Mouse (Mus musculus) C2C12 (cell line): ENCODE measurements around the gene Map4k5. TPM values are rescaled to one million over a fixed set of nuclear protein-coding genes. Genes with fewer than 3 reads are reported as not detected.

Experiments used
- H3K27me3 ChIP-seq: one replicate; pipeline ENCODE4 v1.6.1; 2011; ENCODE audit not compliant: control insufficient read depth, insufficient read depth, insufficient read length
- H3K36me3 ChIP-seq: one replicate; pipeline ENCODE4 v1.6.1; 2011; ENCODE audit not compliant: control insufficient read depth, insufficient read depth
- H3K4me3 ChIP-seq: one replicate; pipeline ENCODE4 v1.5.1; 2011; ENCODE audit warnings: mild to moderate bottlenecking, control low read depth; ENCODE audit not compliant: poor library complexity, insufficient read depth, severe bottlenecking
- H3K79me2 ChIP-seq: one replicate; pipeline ENCODE4 v1.6.1; 2011; ENCODE audit not compliant: control insufficient read depth, insufficient read depth
- H3K79me3 ChIP-seq: one replicate; pipeline ENCODE4 v1.6.1; 2011; ENCODE audit warnings: low read depth, control low read depth
- H3ac ChIP-seq: one replicate; pipeline ENCODE3; 2011; ENCODE audit warnings: low read depth; ENCODE audit not compliant: control insufficient read depth, insufficient read length
- CEBPB ChIP-seq: IDR thresholded peaks from one replicate; pipeline ENCODE4 v1.6.1; 2011; ENCODE audit warnings: low read depth, mild to moderate bottlenecking, control low read depth, moderate library complexity
- CTCF ChIP-seq: IDR thresholded peaks from one replicate; pipeline ENCODE4 v1.5.1; 2011; ENCODE audit not compliant: control insufficient read depth, insufficient read depth, insufficient read length
- FOSL1 ChIP-seq: IDR thresholded peaks from one replicate; pipeline ENCODE4 v1.8.0; 2011; ENCODE audit warnings: mild to moderate bottlenecking, low read length; ENCODE audit not compliant: poor library complexity, insufficient read depth, severe bottlenecking
- MAX ChIP-seq: IDR thresholded peaks from one replicate; pipeline ENCODE4 v1.6.1; 2011; ENCODE audit warnings: mild to moderate bottlenecking, control low read depth
- MYOD1 ChIP-seq: IDR thresholded peaks from one replicate; pipeline ENCODE4 v1.6.1; 2011; ENCODE audit warnings: low read depth; ENCODE audit not compliant: control insufficient read depth, insufficient read length
- MYOG ChIP-seq: IDR thresholded peaks from one replicate; pipeline ENCODE4 v1.6.1; 2011; ENCODE audit not compliant: control insufficient read depth, insufficient read length; ENCODE audit errors: extremely low read depth
- USF1 ChIP-seq: IDR thresholded peaks from one replicate; pipeline ENCODE4 v1.6.1; 2011; ENCODE audit warnings: low read depth, mild to moderate bottlenecking, control low read depth, moderate library complexity
- polyA plus RNA-seq: library from polyadenylated mRNA; unstranded; fragments of >200 nt; fragmentation: generic; extraction: Trizol; gene quantifications from one replicate; pipeline ENCODE4 v1.2.1, GENCODE M21; 2012; ENCODE audit warnings: missing spikeins

Map4k5 gene
- polyA plus RNA-seq, 1 experiment, result 8.3 TPM

DNA sequence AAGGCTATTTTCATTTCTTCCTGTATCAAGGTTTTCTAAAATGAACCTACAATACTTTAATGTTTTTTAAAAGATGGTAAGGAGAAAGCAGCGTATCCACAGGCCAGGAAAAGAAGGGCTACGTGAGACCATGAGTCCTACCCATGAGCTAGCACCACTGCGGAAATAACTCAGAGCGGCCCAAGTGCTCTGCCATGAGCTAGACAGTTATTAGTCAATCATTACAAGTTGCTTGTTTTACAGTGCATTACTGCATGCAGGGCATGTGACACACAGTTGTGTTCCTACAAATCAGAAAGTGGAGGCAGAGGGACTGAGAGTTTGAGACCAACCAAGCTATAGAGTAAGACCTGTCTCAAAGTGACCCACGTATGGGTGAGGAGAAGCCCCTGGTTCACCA lies 8.9 kb downstream of the Map4k5 start:
- Histone ChIP-seq H3ac (no peak overlapping the region), H3K79me2 (peaks cover 89% of the 10 kb centered on the region), H3K27me3 (no peaks in the 10 kb centered on the region), H3K4me3 (no peak overlapping the region), H3K79me3 (peaks cover 83% of the 10 kb centered on the region), H3K36me3 (no peaks in the 10 kb centered on the region)
- TF ChIP-seq CEBPB (no peak), MAX (no peak), MYOD1 (no peak), MYOG (no peak), USF1 (no peak), CTCF (no peak), FOSL1 (no peak)

DNA sequence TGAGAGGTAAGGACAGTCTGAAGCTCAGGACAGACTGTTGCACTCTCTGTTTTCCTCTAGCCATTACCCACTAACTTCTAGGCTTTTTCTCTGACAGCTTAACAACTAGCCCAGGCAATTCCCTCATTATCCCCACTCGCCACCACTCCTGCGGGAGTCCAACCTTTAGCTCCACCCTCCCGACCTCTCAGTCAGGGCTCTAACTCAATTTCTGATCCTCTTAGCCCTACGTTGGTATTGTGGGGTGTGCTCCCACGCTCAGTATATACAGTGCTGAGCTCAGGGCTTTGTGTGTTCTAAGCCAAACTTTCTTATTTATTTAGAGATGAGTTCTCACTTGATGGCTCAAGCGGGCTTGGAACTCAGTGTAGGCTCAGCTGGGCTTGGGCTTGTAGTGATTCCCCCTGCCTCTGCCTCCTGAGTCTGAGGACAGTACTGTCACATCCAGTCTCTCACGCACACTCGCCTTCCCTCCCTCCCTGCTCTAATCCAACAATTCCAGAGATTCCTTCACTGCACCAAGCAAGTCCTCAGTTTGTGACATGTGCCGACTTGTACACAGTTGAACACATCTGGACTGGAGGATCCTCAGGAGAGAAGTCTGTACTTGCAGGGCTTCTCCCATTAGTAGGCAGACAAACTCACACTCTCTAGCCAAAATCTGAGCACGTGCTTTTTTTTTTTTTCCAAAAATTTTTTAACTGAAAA lies 11.6 kb downstream of the Map4k5 start:
- peaks cover 77% of the 10 kb centered on the region for H3K79me3 ChIP-seq
- H3K4me3 ChIP-seq, result no peak overlapping the region
- peaks cover 89% of the 10 kb centered on the region for H3K79me2 ChIP-seq
- no peaks in the 10 kb centered on the region for H3K27me3 ChIP-seq
- TF ChIP-seq MYOG, result no peak
- TF ChIP-seq CTCF, result no peak
- TF ChIP-seq CEBPB, result no peak
- TF ChIP-seq MYOD1, result no peak
- TF ChIP-seq FOSL1, result no peak
- no peak for TF ChIP-seq MAX
- no peak for TF ChIP-seq USF1
- no peak overlapping the region for H3ac ChIP-seq
- H3K36me3 ChIP-seq, result no peaks in the 10 kb centered on the region

DNA sequence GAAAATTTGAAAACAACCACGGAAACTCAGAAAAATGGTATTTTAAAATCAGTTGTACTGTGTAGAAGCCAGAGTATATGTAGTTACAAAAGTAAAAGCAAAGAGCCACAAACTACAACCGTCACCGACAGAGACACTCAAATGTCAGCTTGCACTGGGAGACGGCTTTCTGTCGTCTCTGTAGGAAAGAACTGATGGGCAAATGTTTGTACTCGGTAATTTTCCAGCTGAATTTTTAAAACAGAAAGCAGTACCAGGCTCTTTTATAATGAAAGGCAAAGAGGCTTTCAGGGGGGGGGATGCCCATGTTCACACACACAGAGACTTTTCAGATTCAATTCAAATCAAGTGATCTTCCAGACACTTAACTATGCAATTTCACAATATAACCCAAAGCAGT lies 13.3 kb downstream of the Map4k5 start:
- Histone ChIP-seq H3K36me3 (no peaks in the 10 kb centered on the region), H3ac (no peak overlapping the region), H3K79me3 (peaks cover 84% of the 10 kb centered on the region), H3K27me3 (no peaks in the 10 kb centered on the region), H3K4me3 (no peak overlapping the region), H3K79me2 (peaks cover 97% of the 10 kb centered on the region)
- TF ChIP-seq MYOD1 (no peak), USF1 (no peak), FOSL1 (no peak), CTCF (no peak), CEBPB (no peak), MYOG (no peak), MAX (no peak)

DNA sequence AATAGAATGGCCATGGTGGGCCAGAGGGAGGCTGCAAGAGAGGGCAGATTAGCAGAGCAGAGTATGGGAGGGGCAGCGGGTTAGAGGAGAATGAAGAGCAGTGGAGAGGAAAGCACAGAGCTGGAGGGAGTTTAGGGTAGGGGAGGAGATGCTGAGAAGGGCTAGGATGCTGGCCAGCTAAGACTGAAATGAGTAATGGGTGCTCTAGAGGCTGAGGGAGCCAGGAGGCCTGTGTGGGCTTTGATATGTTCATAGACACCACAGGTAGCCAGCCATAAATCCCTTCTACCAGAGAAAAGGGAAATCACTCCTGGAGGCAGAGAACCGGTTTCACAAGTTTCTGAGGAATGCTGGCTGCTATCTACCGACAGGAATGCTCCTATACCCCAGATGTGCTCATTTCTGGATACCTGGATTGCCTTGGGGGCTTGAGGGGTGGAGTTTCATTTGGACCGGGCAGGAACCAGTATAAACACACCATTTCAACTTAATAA lies 13.8 kb downstream of the Map4k5 start:
- Histone ChIP-seq H3K36me3 (no peaks in the 10 kb centered on the region), H3K27me3 (no peaks in the 10 kb centered on the region), H3ac (no peak overlapping the region), H3K79me3 (peaks cover 83% of the 10 kb centered on the region), H3K4me3 (no peak overlapping the region), H3K79me2 (peaks cover 96% of the 10 kb centered on the region)
- TF ChIP-seq CTCF (no peak), FOSL1 (no peak), MAX (no peak), MYOG (no peak), MYOD1 (no peak), USF1 (no peak), CEBPB (no peak)

DNA sequence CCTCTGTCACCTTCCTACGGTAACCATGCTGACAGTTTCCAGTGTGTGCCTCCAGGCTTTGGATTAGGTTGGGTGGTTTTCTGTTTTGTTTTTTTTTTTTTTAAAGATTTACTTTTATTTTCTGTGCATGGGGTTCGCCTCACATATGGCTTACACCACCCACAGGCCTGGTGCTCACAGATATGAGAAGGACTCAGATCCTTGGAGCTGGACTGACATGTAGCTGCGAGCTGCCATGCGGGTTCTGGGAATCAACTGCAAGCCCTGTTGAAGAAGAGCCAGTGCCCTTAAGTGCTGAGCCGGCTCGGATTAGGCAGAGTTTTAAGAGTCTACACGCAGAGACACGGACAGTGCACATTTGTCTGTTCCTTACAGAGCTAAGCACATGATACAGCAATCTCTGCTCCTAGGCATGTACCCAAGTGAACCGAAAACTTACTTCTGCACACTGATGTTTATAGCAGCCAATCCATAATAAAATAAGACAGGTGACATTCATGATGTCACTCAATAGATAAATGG lies 15.1 kb downstream of the Map4k5 start:
- Histone ChIP-seq H3K79me3 (peaks cover 71% of the 10 kb centered on the region), H3ac (no peak overlapping the region), H3K4me3 (no peak overlapping the region), H3K27me3 (no peaks in the 10 kb centered on the region), H3K36me3 (peaks cover 3% of the 10 kb centered on the region), H3K79me2 (peaks cover 83% of the 10 kb centered on the region)
- TF ChIP-seq USF1 (no peak), MYOG (no peak), MYOD1 (no peak), CEBPB (no peak), CTCF (no peak)

DNA sequence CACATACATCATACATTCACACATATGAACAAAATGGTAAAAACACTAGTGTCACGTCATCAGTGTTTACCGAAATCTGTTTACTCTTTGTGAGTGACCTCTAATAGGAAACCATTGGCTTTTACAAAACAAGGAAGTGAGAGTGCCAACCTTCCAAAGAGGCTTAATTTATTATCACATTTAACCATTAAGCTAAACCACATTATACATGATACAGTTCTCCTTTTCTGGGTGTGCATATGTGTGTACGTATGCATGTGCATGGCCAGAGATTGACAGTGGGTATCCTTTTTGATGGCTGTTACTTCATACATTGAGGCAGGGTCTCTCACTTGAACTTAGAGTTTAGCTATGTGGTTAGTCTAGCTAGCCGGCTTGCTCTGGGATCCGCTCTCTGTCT lies 21.4 kb downstream of the Map4k5 start:
- Histone ChIP-seq H3ac (no peak overlapping the region), H3K79me2 (peaks cover 52% of the 10 kb centered on the region), H3K36me3 (peaks cover 10% of the 10 kb centered on the region), H3K4me3 (no peak overlapping the region), H3K79me3 (peaks cover 27% of the 10 kb centered on the region), H3K27me3 (no peaks in the 10 kb centered on the region)
- TF ChIP-seq MYOG, result no peak
- TF ChIP-seq MAX, result no peak
- TF ChIP-seq CTCF, result no peak
- no peak for TF ChIP-seq FOSL1
- TF ChIP-seq USF1, result no peak
- TF ChIP-seq MYOD1, result no peak
- TF ChIP-seq CEBPB, result no peak
